Mouse (Mus musculus) G1E (cell line): ENCODE measurements at regions not wholly inside any gene's neighbourhood (a gene's known extent, or its start where the extent isn't known, plus 50 kb on each side); places are given as distances from the start of the nearest gene placed in this dataset.

ENCODE experiments used
- ATAC-seq: 2 replicates; pipeline ENCODE4 v1.8.0; 2016; ENCODE audit warnings: mild to moderate bottlenecking; ENCODE audit not compliant: insufficient number of reproducible peaks, poor library complexity, low FRiP score, severe bottlenecking; ENCODE audit errors: extremely low read depth
- DNase-seq: peaks from one replicate; pipeline ENCODE4 v3.0.0; 2012; ENCODE audit warnings: low spot score
- H3K27me3 ChIP-seq: 2 replicates; pipeline ENCODE4 v1.6.1; 2012; ENCODE audit warnings: mild to moderate bottlenecking, low read length, inconsistent platforms; ENCODE audit not compliant: insufficient read depth
- H3K36me3 ChIP-seq: replicated peaks from 2 replicates; pipeline ENCODE3; 2012; ENCODE audit warnings: mild to moderate bottlenecking, inconsistent platforms
- H3K4me1 ChIP-seq: 2 replicates; pipeline ENCODE4 v1.6.1; 2012; ENCODE audit warnings: low read depth, low read length, inconsistent platforms, mixed read lengths; ENCODE audit not compliant: insufficient read depth
- H3K4me3 ChIP-seq: 2 replicates; pipeline ENCODE4 v1.5.1; 2012; ENCODE audit warnings: low read depth, mild to moderate bottlenecking, inconsistent platforms, low read length, moderate library complexity, mixed read lengths
- H3K9me3 ChIP-seq: replicated peaks from 2 replicates; pipeline ENCODE4 v1.6.1; 2012; ENCODE audit warnings: inconsistent platforms
- CTCF ChIP-seq: IDR thresholded peaks from 2 replicates; pipeline ENCODE4 v1.5.1; 2012; ENCODE audit warnings: low read depth, low read length, inconsistent platforms, mixed read lengths
- GATA1 ChIP-seq: IDR thresholded peaks from 2 replicates; pipeline ENCODE4 v1.6.1; 2012; ENCODE audit warnings: borderline replicate concordance, low read length, inconsistent platforms, mixed read lengths
- GATA2 ChIP-seq: IDR thresholded peaks from 2 replicates; pipeline ENCODE4 v1.6.1; 2012; ENCODE audit warnings: low read depth, low read length, inconsistent platforms, borderline replicate concordance
- POLR2AphosphoS5 ChIP-seq: IDR thresholded peaks from 2 replicates; pipeline ENCODE4 v1.6.1; 2012; ENCODE audit warnings: low read depth, low read length, inconsistent platforms; ENCODE audit not compliant: insufficient replicate concordance
- TAL1 ChIP-seq: conservative IDR thresholded peaks from 2 replicates; pipeline ENCODE4 v1.6.1; 2012; ENCODE audit warnings: low read depth, low read length, inconsistent platforms, mixed read lengths

GRCm38 (mm10) chr6:143367804-143368203 lies 200.8 kb downstream of the Etnk1 start:
- no peak overlapping the region for H3K4me3 ChIP-seq
- H3K36me3 ChIP-seq, result no peaks in the 10 kb centered on the region
- ATAC-seq (no peak), DNase-seq (no peak)
- H3K9me3 ChIP-seq, result peaks cover 32% of the 10 kb centered on the region
- TF ChIP-seq POLR2AphosphoS5, result no peak
- TF ChIP-seq TAL1, result no peak
- TF ChIP-seq CTCF, result no peak
- TF ChIP-seq GATA2, result no peak
- TF ChIP-seq GATA1, result no peak
- H3K4me1 ChIP-seq, result peaks cover 4% of the 10 kb centered on the region; the same call in 1 of the 2 replicates
- H3K27me3 ChIP-seq, result no peaks in the 10 kb centered on the region

DNA sequence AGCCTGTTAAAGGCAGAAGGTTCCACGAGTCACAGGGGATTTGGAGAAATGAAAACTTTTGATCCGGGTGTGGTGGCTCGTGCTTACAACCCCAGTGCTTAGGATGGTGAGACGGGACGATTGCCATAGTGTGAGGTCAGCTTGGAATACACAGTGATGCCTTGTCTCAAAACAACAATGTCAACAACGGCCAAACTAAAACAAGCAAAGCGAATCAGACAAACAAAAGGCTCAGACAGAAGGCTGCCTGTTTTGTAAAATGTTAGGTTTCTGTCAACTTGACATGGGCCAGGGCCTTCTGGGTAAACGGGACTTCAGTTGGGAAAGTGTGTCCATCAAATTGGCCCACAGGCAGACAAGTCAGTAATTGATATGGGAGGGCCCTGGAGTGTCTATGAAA lies 201.6 kb downstream of the Etnk1 start:
- Histone ChIP-seq H3K36me3 (no peaks in the 10 kb centered on the region), H3K27me3 (no peaks in the 10 kb centered on the region), H3K4me1 (peaks cover 4% of the 10 kb centered on the region; the same call in 1 of the 2 replicates), H3K4me3 (no peak overlapping the region), H3K9me3 (peaks cover 39% of the 10 kb centered on the region)
- TF ChIP-seq GATA2 (no peak), TAL1 (no peak), GATA1 (no peak), CTCF (no peak), POLR2AphosphoS5 (no peak)
- no peak for DNase-seq
- no peak for ATAC-seq

DNA sequence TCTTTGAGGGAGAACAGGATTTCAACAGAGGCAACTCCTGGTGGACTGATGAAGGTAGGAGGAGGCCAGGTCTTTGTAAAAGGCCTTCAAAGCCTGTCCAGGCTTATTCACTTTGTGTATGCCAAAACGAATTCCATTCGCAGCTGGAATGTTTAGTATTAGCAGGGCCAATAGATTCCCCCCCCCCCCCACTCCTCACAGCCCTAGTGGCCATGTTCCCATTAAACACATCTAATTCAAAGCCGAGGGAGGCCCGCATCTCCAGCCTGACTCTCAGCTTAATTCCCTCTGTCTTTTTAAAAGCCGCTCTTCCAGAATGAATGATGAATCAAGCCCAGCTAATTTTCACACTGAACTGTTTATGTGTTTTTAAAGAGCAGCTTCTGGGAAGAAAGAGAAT lies 205.5 kb downstream of the Etnk1 start:
- Histone ChIP-seq H3K4me3 (no peak overlapping the region), H3K27me3 (no peaks in the 10 kb centered on the region), H3K9me3 (peaks cover 53% of the 10 kb centered on the region), H3K36me3 (no peaks in the 10 kb centered on the region), H3K4me1 (no peaks in the 10 kb centered on the region)
- ATAC-seq (no peak), DNase-seq (no peak)
- TF ChIP-seq GATA2, result no peak

DNA sequence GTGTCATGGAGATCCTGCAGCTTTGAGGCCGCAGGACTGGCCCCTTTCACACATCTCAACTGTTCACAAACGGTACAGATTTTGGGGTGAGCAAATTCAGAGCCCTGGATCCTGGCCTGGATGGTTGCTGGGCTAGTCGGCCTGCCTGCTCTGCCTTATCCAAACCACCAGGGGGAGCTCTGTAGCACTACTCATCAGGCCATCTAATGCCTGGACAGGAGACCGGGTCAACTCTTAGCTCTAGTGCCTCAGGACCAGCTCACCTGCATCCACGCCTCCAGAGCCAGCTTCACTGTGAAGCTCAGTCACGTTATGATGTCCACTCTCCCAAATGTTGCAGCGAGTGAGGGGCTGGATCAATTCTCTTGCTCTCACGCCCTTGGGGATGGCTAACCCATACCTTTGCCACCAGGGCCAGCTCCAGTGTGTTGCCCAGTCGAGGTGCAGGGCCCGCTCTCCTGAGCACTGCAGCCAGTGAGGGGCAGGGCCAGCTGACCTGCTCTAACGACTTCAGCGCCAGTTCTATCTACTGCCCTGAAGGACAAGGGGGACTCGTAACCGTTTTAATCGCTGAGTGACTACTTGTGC lies 206.8 kb downstream of the Etnk1 start:
- H3K4me3 ChIP-seq, result no peak overlapping the region
- ATAC-seq, result 0 out of 2 replicates have a peak, but pooled peaks have one; percentile 37
- no peaks in the 10 kb centered on the region for H3K27me3 ChIP-seq
- H3K9me3 ChIP-seq, result peaks cover 54% of the 10 kb centered on the region
- no peak for TF ChIP-seq GATA2
- peak; percentile 24; the same call in 1 of the 2 replicates for TF ChIP-seq CTCF
- DNase-seq, result no peak
- H3K4me1 ChIP-seq, result no peaks in the 10 kb centered on the region
- no peaks in the 10 kb centered on the region for H3K36me3 ChIP-seq

DNA sequence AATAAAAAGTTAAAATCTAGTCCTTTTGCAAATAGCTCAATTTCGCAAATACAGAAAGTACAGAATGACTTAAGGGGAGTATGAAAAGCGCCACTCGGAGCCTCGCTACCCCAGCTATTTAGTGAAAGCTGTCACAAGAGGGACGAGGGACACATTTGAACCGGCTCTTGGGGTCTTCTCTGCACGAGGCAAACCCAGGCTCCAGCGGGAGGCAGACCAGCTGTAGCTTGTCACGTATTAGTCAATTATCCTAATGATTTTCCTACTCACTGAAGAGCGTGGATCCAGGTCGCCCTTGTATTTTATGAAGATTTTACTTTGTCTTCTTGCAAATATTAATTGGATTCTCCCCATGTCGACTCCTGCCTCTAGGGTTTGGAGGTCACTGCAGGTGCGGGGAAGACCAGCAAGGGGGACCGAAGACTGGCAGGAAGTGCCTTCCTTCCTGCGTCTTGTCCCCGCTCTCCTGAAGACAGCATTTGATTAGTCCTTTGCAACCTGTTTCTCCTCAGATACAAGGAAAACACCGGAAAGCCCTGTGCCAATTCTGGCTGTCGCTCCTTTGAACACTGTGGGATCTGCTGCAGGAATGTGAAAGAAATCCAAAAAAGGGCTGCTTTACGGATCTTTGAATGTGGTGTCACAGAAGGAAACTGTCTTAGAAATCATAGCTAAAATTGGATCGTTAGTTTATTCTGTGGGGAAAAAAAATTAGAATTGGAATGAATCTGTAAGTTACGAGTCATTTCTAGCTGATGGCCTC lies 209.1 kb downstream of the Etnk1 start:
- H3K27me3 ChIP-seq, result no peaks in the 10 kb centered on the region
- peaks cover 61% of the 10 kb centered on the region for H3K9me3 ChIP-seq
- TF ChIP-seq CTCF, result no peak
- TF ChIP-seq POLR2AphosphoS5, result no peak
- TF ChIP-seq TAL1, result no peak
- TF ChIP-seq GATA2, result no peak
- no peak for TF ChIP-seq GATA1
- H3K4me3 ChIP-seq, result no peak overlapping the region
- no peaks in the 10 kb centered on the region for H3K36me3 ChIP-seq
- ATAC-seq, result no peak
- no peak for DNase-seq
- no peaks in the 10 kb centered on the region for H3K4me1 ChIP-seq

GRCm38 (mm10) chr6:143377121-143377520 lies 210.1 kb downstream of the Etnk1 start:
- ATAC-seq (no peak), DNase-seq (no peak)
- peaks cover 59% of the 10 kb centered on the region for H3K9me3 ChIP-seq
- no peak overlapping the region for H3K4me3 ChIP-seq
- H3K27me3 ChIP-seq, result no peaks in the 10 kb centered on the region
- no peak for TF ChIP-seq POLR2AphosphoS5
- TF ChIP-seq CTCF, result no peak
- TF ChIP-seq TAL1, result no peak
- no peaks in the 10 kb centered on the region for H3K4me1 ChIP-seq
- H3K36me3 ChIP-seq, result no peaks in the 10 kb centered on the region

- Histone ChIP-seq H3K4me1 (no peaks in the 10 kb centered on the region), H3K4me3 (no peak overlapping the region), H3K9me3 (peaks cover 58% of the 10 kb centered on the region), H3K36me3 (no peaks in the 10 kb centered on the region), H3K27me3 (no peaks in the 10 kb centered on the region)
- DNase-seq (no peak), ATAC-seq (no peak)
- TF ChIP-seq TAL1, result no peak
- no peak for TF ChIP-seq POLR2AphosphoS5
- no peak for TF ChIP-seq CTCF
- TF ChIP-seq GATA2, result no peak
- TF ChIP-seq GATA1, result no peak
These were observed 211.1 kb downstream of the Etnk1 start for GRCm38 (mm10) chr6:143378126-143378525.
